Mouse (Mus musculus): ENCODE measurements around the gene Ptprj.
A peak's percentile ranks its signal among the peaks of the same experiment; 100 is the strongest.
"Not testable (repeated sequence)": the region's sequence is repeated elsewhere in the genome, so short reads cannot be mapped to it uniquely, and the experiment has no call there.

Gene Ptprj

GRCm38 (mm10) chr2:90576936-90577335 is 3.5 kb downstream of the Ptprj start:
- no peak for DNase-seq

- no peak for DNase-seq
These were observed 4.0 kb downstream of the Ptprj start for GRCm38 (mm10) chr2:90576411-90576810.

GRCm38 (mm10) chr2:90575713-90576112 is 4.7 kb downstream of the Ptprj start:
- no peak for DNase-seq

GRCm38 (mm10) chr2:90575116-90575515 is 5.3 kb downstream of the Ptprj start:
- DNase-seq = no peak

- no peak for DNase-seq
These were observed 5.9 kb downstream of the Ptprj start for GRCm38 (mm10) chr2:90574536-90574935.

GRCm38 (mm10) chr2:90573640-90574526 is 6.6 kb downstream of the Ptprj start:
- no peak for DNase-seq

- DNase-seq = no peak
These were observed 8.3 kb downstream of the Ptprj start for GRCm38 (mm10) chr2:90572126-90572525.

GRCm38 (mm10) chr2:90571399-90571798 is 9.0 kb downstream of the Ptprj start:
- not testable (repeated sequence) for DNase-seq

GRCm38 (mm10) chr2:90570871-90571270 is 9.6 kb downstream of the Ptprj start:
- DNase-seq = no peak

GRCm38 (mm10) chr2:90570216-90570615 is 10.2 kb downstream of the Ptprj start:
- peak; percentile 43 to 62 for DNase-seq

- no peak for DNase-seq
These were observed 11.4 kb downstream of the Ptprj start for GRCm38 (mm10) chr2:90568961-90569481.

- no peak for DNase-seq
These were observed 12.4 kb downstream of the Ptprj start for GRCm38 (mm10) chr2:90568091-90568490.

- DNase-seq = no peak
These were observed 13.5 kb downstream of the Ptprj start for GRCm38 (mm10) chr2:90566773-90567528.

GRCm38 (mm10) chr2:90566046-90566445 is 14.4 kb downstream of the Ptprj start:
- DNase-seq = no peak

- no peak for DNase-seq
These were observed 15.1 kb downstream of the Ptprj start for GRCm38 (mm10) chr2:90565192-90565929.

- no peak for DNase-seq
These were observed 15.9 kb downstream of the Ptprj start for GRCm38 (mm10) chr2:90564552-90564951.

GRCm38 (mm10) chr2:90563171-90563570 is 17.3 kb downstream of the Ptprj start:
- no peak for DNase-seq

GRCm38 (mm10) chr2:90562126-90562670 is 18.2 kb downstream of the Ptprj start:
- no peak for DNase-seq

GRCm38 (mm10) chr2:90560197-90560843 is 20.1 kb downstream of the Ptprj start:
- DNase-seq = no peak

- no peak for DNase-seq
These were observed 20.7 kb downstream of the Ptprj start for GRCm38 (mm10) chr2:90559688-90560196.

GRCm38 (mm10) chr2:90559015-90559687 is 21.3 kb downstream of the Ptprj start:
- DNase-seq = no peak
